Mouse (Mus musculus): ENCODE results near the gene Prdx1. TPM values are rescaled to one million over a fixed set of nuclear protein-coding genes. Genes with fewer than 3 reads are reported as not detected.
A peak's percentile ranks its signal among the peaks of the same experiment; 100 is the strongest.

Gene Prdx1
- polyA plus RNA-seq, 1 experiment from 2014 or later: 983 TPM

GRCm38 (mm10) chr4:116703804-116704203 is 18.5 kb downstream of the Prdx1 start:
- Histone ChIP-seq H3K4me1 (replicated peaks) (peaks cover 4% of the 10 kb centered on the region; the same call in 1 of the 2 replicates), H3K9ac (no peak overlapping the region), H3K4me2 (no peak overlapping the region), H3K9me3 (replicated peaks) (no peaks in the 10 kb centered on the region), H3K4me3 (no peak overlapping the region), H3K27me3 (replicated peaks) (no peaks in the 10 kb centered on the region), H3K27ac (ENCODE audit: poor library complexity, severe bottlenecking) (no peak overlapping the region), H3K36me3 (peaks cover 37% of the 10 kb centered on the region)
- no peak for ATAC-seq (ENCODE audit: insufficient number of reproducible peaks, low FRiP score)
- WGBS: 31% methylated on average over 6 of the region's 6 CpGs

GRCm38 (mm10) chr4:116707666-116708065 is 22.3 kb downstream of the Prdx1 start:
- Histone ChIP-seq H3K9me3 (replicated peaks) (no peaks in the 10 kb centered on the region), H3K27me3 (replicated peaks) (no peaks in the 10 kb centered on the region), H3K27ac (ENCODE audit: poor library complexity, severe bottlenecking) (no peak overlapping the region), H3K4me2 (peak overlapping the region; percentile 71), H3K4me3 (peak overlapping the region; percentile 58), H3K36me3 (peaks cover 18% of the 10 kb centered on the region), H3K9ac (peak overlapping the region; percentile 61), H3K4me1 (replicated peaks) (peaks cover 9% of the 10 kb centered on the region)
- WGBS: 18% methylated on average over 9 of the region's 9 CpGs
- no peak for ATAC-seq (ENCODE audit: insufficient number of reproducible peaks, low FRiP score)

- 0% methylated on average over 29 of the region's 29 CpGs for WGBS
- H3K9ac ChIP-seq: peak within 1 kb of the TSS; percentile 61
- peak within 1 kb of the TSS; percentile 58 for H3K4me3 ChIP-seq
- peaks cover 9% of the 10 kb centered on the region for H3K4me1 ChIP-seq (replicated peaks)
- H3K36me3 ChIP-seq: peaks cover 17% of the 10 kb centered on the region
- H3K27ac ChIP-seq (ENCODE audit: poor library complexity, severe bottlenecking): no peak within 1 kb of the TSS
- peak; percentile 96 for ATAC-seq (ENCODE audit: insufficient number of reproducible peaks, low FRiP score)
- H3K4me2 ChIP-seq: peak within 1 kb of the TSS; percentile 71
- no peaks in the 10 kb centered on the region for H3K27me3 ChIP-seq (replicated peaks)
- no peaks in the 10 kb centered on the region for H3K9me3 ChIP-seq (replicated peaks)
These were observed 22.9 kb downstream of the Prdx1 start, which contains the start of the genes Mmachc and Ccdc163 for GRCm38 (mm10) chr4:116708201-116708764. Mmachc (minus strand) TSS chr4:116708406. Ccdc163 (plus strand) TSS chr4:116708509.

- peak overlapping the region; percentile 60 for H3K9ac ChIP-seq
- H3K27me3 ChIP-seq (replicated peaks): no peaks in the 10 kb centered on the region
- H3K4me3 ChIP-seq: peak overlapping the region; percentile 58
- H3K9me3 ChIP-seq (replicated peaks): no peaks in the 10 kb centered on the region
- 8% methylated on average over 9 of the region's 9 CpGs for WGBS
- ATAC-seq (ENCODE audit: insufficient number of reproducible peaks, low FRiP score): no peak
- H3K4me2 ChIP-seq: peak overlapping the region; percentile 71
- H3K4me1 ChIP-seq (replicated peaks): peaks cover 9% of the 10 kb centered on the region
- H3K36me3 ChIP-seq: peaks cover 12% of the 10 kb centered on the region
- H3K27ac ChIP-seq (ENCODE audit: poor library complexity, severe bottlenecking): no peak overlapping the region
These were observed 23.5 kb downstream of the Prdx1 start for GRCm38 (mm10) chr4:116708791-116709390.

GRCm38 (mm10) chr4:116710154-116710553 is 24.8 kb downstream of the Prdx1 start:
- H3K4me3 ChIP-seq: no peak overlapping the region
- H3K4me1 ChIP-seq (replicated peaks): peaks cover 9% of the 10 kb centered on the region
- ATAC-seq (ENCODE audit: insufficient number of reproducible peaks, low FRiP score): no peak
- no peaks in the 10 kb centered on the region for H3K9me3 ChIP-seq (replicated peaks)
- no peak overlapping the region for H3K27ac ChIP-seq (ENCODE audit: poor library complexity, severe bottlenecking)
- no peaks in the 10 kb centered on the region for H3K27me3 ChIP-seq (replicated peaks)
- H3K4me2 ChIP-seq: no peak overlapping the region
- peaks cover 10% of the 10 kb centered on the region for H3K36me3 ChIP-seq
- WGBS: 87% methylated on average over 2 of the region's 2 CpGs
- H3K9ac ChIP-seq: no peak overlapping the region

- no peak for ATAC-seq (ENCODE audit: insufficient number of reproducible peaks, low FRiP score)
- Histone ChIP-seq H3K4me3 (no peak overlapping the region), H3K9ac (no peak overlapping the region), H3K4me2 (no peak overlapping the region), H3K27ac (ENCODE audit: poor library complexity, severe bottlenecking) (no peak overlapping the region), H3K27me3 (replicated peaks) (no peaks in the 10 kb centered on the region), H3K36me3 (peaks cover 11% of the 10 kb centered on the region), H3K9me3 (replicated peaks) (no peaks in the 10 kb centered on the region), H3K4me1 (replicated peaks) (peaks cover 7% of the 10 kb centered on the region)
- 79% methylated on average over 1 of the region's 1 CpGs for WGBS
These were observed 27.2 kb downstream of the Prdx1 start for GRCm38 (mm10) chr4:116712536-116712935.

GRCm38 (mm10) chr4:116719396-116719795 is 34.1 kb downstream of the Prdx1 start:
- no peaks in the 10 kb centered on the region for H3K27me3 ChIP-seq (replicated peaks)
- no peak overlapping the region for H3K4me3 ChIP-seq
- WGBS: 13% methylated on average over 3 of the region's 3 CpGs
- ATAC-seq (ENCODE audit: insufficient number of reproducible peaks, low FRiP score): no peak
- no peak overlapping the region for H3K27ac ChIP-seq (ENCODE audit: poor library complexity, severe bottlenecking)
- peaks cover 5% of the 10 kb centered on the region for H3K36me3 ChIP-seq
- no peaks in the 10 kb centered on the region for H3K9me3 ChIP-seq (replicated peaks)
- no peak overlapping the region for H3K4me2 ChIP-seq
- H3K4me1 ChIP-seq (replicated peaks): peaks cover 9% of the 10 kb centered on the region
- H3K9ac ChIP-seq: no peak overlapping the region

GRCm38 (mm10) chr4:116720343-116721097 is 35.2 kb downstream of the Prdx1 start, which contains the start of gene Tesk2:
Tesk2 (plus strand) TSS chr4:116720948.
- peak within 1 kb of the TSS; percentile 90 for H3K4me3 ChIP-seq
- H3K9me3 ChIP-seq (replicated peaks): no peaks in the 10 kb centered on the region
- peak within 1 kb of the TSS; percentile 88 for H3K9ac ChIP-seq
- H3K4me1 ChIP-seq (replicated peaks): peaks cover 9% of the 10 kb centered on the region
- no peaks in the 10 kb centered on the region for H3K27me3 ChIP-seq (replicated peaks)
- peak within 1 kb of the TSS; percentile 93 for H3K4me2 ChIP-seq
- peak; percentile 100 for ATAC-seq (ENCODE audit: insufficient number of reproducible peaks, low FRiP score)
- WGBS: under 1% methylated on average over 29 of the region's 34 CpGs
- peak within 1 kb of the TSS; percentile 84 for H3K27ac ChIP-seq (ENCODE audit: poor library complexity, severe bottlenecking)
- H3K36me3 ChIP-seq: no peaks in the 10 kb centered on the region

GRCm38 (mm10) chr4:116721098-116721628 is 35.8 kb downstream of the Prdx1 start:
- peaks cover 9% of the 10 kb centered on the region for H3K4me1 ChIP-seq (replicated peaks)
- no peaks in the 10 kb centered on the region for H3K9me3 ChIP-seq (replicated peaks)
- no peaks in the 10 kb centered on the region for H3K27me3 ChIP-seq (replicated peaks)
- ATAC-seq (ENCODE audit: insufficient number of reproducible peaks, low FRiP score): no peak; the same call in 1 of the 2 replicates
- peak overlapping the region; percentile 88 for H3K9ac ChIP-seq
- H3K4me2 ChIP-seq: peak overlapping the region; percentile 93
- no peaks in the 10 kb centered on the region for H3K36me3 ChIP-seq
- peak overlapping the region; percentile 84 for H3K27ac ChIP-seq (ENCODE audit: poor library complexity, severe bottlenecking)
- 0% methylated on average over 29 of the region's 29 CpGs for WGBS
- H3K4me3 ChIP-seq: peak overlapping the region; percentile 90

GRCm38 (mm10) chr4:116722230-116722629 is 36.9 kb downstream of the Prdx1 start:
- H3K9ac ChIP-seq: peak overlapping the region; percentile 40; the same call in 1 of the 2 replicates
- no peak overlapping the region for H3K4me3 ChIP-seq

GRCm38 (mm10) chr4:116725444-116725843 is 40.1 kb downstream of the Prdx1 start:
- H3K27me3 ChIP-seq (replicated peaks): no peaks in the 10 kb centered on the region
- ATAC-seq (ENCODE audit: insufficient number of reproducible peaks, low FRiP score): no peak
- H3K4me3 ChIP-seq: no peak overlapping the region
- no peaks in the 10 kb centered on the region for H3K36me3 ChIP-seq
- H3K27ac ChIP-seq (ENCODE audit: poor library complexity, severe bottlenecking): no peak overlapping the region
- H3K4me2 ChIP-seq: no peak overlapping the region
- H3K9ac ChIP-seq: no peak overlapping the region
- H3K9me3 ChIP-seq (replicated peaks): no peaks in the 10 kb centered on the region
- 79% methylated on average over 5 of the region's 5 CpGs for WGBS
- peaks cover 9% of the 10 kb centered on the region for H3K4me1 ChIP-seq (replicated peaks)

More at GRCm38 (mm10) chr4:116722230-116722629, 36.9 kb downstream of the Prdx1 start:
- Histone ChIP-seq H3K36me3 (no peaks in the 10 kb centered on the region), H3K27me3 (replicated peaks) (no peaks in the 10 kb centered on the region), H3K4me1 (replicated peaks) (peaks cover 9% of the 10 kb centered on the region), H3K27ac (ENCODE audit: poor library complexity, severe bottlenecking) (no peak overlapping the region), H3K4me2 (peak overlapping the region; percentile 46), H3K9me3 (replicated peaks) (no peaks in the 10 kb centered on the region)
- no peak for ATAC-seq (ENCODE audit: insufficient number of reproducible peaks, low FRiP score)
- 25% methylated on average over 7 of the region's 7 CpGs for WGBS

Measured in heart, embryonic 12.5 days (tissue).